Mouse (Mus musculus): ENCODE results near the gene Gm28038. TPM values are rescaled to one million over a fixed set of nuclear protein-coding genes. Genes with fewer than 3 reads are reported as not detected.

Gene Gm28038
- polyA plus RNA-seq, 1 experiment from 2014 or later: not detected

GRCm38 (mm10) chr2:30247036-30247435 is 33.8 kb upstream of the Gm28038 start:
- no peaks in the 10 kb centered on the region for H3K9me3 ChIP-seq (replicated peaks)
- peaks cover 34% of the 10 kb centered on the region for H3K4me1 ChIP-seq
- peaks cover 57% of the 10 kb centered on the region for H3K36me3 ChIP-seq
- no peak for ATAC-seq (ENCODE audit: low FRiP score)
- H3K4me3 ChIP-seq (replicated peaks): no peak overlapping the region
- H3K9ac ChIP-seq (replicated peaks): no peak overlapping the region
- no peak overlapping the region for H3K4me2 ChIP-seq
- no peaks in the 10 kb centered on the region for H3K27me3 ChIP-seq (replicated peaks)
- 94% methylated on average over 5 of the region's 5 CpGs for WGBS
- no peak overlapping the region for H3K27ac ChIP-seq (replicated peaks)

- Histone ChIP-seq H3K36me3 (peaks cover 51% of the 10 kb centered on the region), H3K27ac (replicated peaks) (no peak overlapping the region), H3K9ac (replicated peaks) (no peak overlapping the region), H3K9me3 (replicated peaks) (no peaks in the 10 kb centered on the region), H3K4me3 (replicated peaks) (no peak overlapping the region), H3K4me2 (no peak overlapping the region), H3K27me3 (replicated peaks) (no peaks in the 10 kb centered on the region), H3K4me1 (peaks cover 29% of the 10 kb centered on the region)
- ATAC-seq (ENCODE audit: low FRiP score): no peak
- WGBS: 69% methylated on average over 4 of the region's 4 CpGs
These were observed 33.2 kb upstream of the Gm28038 start for GRCm38 (mm10) chr2:30247681-30248080.

- Histone ChIP-seq H3K4me3 (replicated peaks) (no peak overlapping the region), H3K4me1 (peaks cover 20% of the 10 kb centered on the region; the same call in 1 of the 2 replicates), H3K36me3 (peaks cover 41% of the 10 kb centered on the region), H3K27me3 (replicated peaks) (no peaks in the 10 kb centered on the region), H3K4me2 (no peak overlapping the region), H3K9me3 (replicated peaks) (no peaks in the 10 kb centered on the region), H3K27ac (replicated peaks) (no peak overlapping the region), H3K9ac (replicated peaks) (no peak overlapping the region)
- ATAC-seq (ENCODE audit: low FRiP score): no peak
- WGBS: 91% methylated on average over 3 of the region's 3 CpGs
These were observed 31.7 kb upstream of the Gm28038 start for GRCm38 (mm10) chr2:30249182-30249581.

GRCm38 (mm10) chr2:30250166-30251128 is 30.4 kb upstream of the Gm28038 start:
- Histone ChIP-seq H3K4me1 (peaks cover 20% of the 10 kb centered on the region; the same call in 1 of the 2 replicates), H3K4me3 (replicated peaks) (no peak overlapping the region), H3K36me3 (peaks cover 43% of the 10 kb centered on the region), H3K9me3 (replicated peaks) (no peaks in the 10 kb centered on the region), H3K27ac (replicated peaks) (no peak overlapping the region), H3K4me2 (no peak overlapping the region), H3K9ac (replicated peaks) (no peak overlapping the region), H3K27me3 (replicated peaks) (no peaks in the 10 kb centered on the region)
- ATAC-seq (ENCODE audit: low FRiP score): no peak
- 85% methylated on average over 10 of the region's 10 CpGs for WGBS

GRCm38 (mm10) chr2:30251417-30252104 is 29.3 kb upstream of the Gm28038 start:
- no peak for ATAC-seq (ENCODE audit: low FRiP score)
- H3K36me3 ChIP-seq: peaks cover 48% of the 10 kb centered on the region
- no peak overlapping the region for H3K9ac ChIP-seq (replicated peaks)
- no peaks in the 10 kb centered on the region for H3K9me3 ChIP-seq (replicated peaks)
- H3K4me1 ChIP-seq: peaks cover 20% of the 10 kb centered on the region; the same call in 1 of the 2 replicates
- H3K4me2 ChIP-seq: no peak overlapping the region
- H3K27ac ChIP-seq (replicated peaks): no peak overlapping the region
- WGBS: 75% methylated on average over 5 of the region's 5 CpGs
- H3K27me3 ChIP-seq (replicated peaks): no peaks in the 10 kb centered on the region
- no peak overlapping the region for H3K4me3 ChIP-seq (replicated peaks)

GRCm38 (mm10) chr2:30252521-30252920 is 28.3 kb upstream of the Gm28038 start:
- no peak overlapping the region for H3K27ac ChIP-seq (replicated peaks)
- H3K27me3 ChIP-seq (replicated peaks): no peaks in the 10 kb centered on the region
- H3K36me3 ChIP-seq: peaks cover 58% of the 10 kb centered on the region
- ATAC-seq (ENCODE audit: low FRiP score): no peak
- H3K4me1 ChIP-seq: peaks cover 16% of the 10 kb centered on the region; the same call in 1 of the 2 replicates
- no peak overlapping the region for H3K4me2 ChIP-seq
- WGBS: 82% methylated on average over 3 of the region's 3 CpGs
- no peak overlapping the region for H3K9ac ChIP-seq (replicated peaks)
- H3K9me3 ChIP-seq (replicated peaks): no peaks in the 10 kb centered on the region
- no peak overlapping the region for H3K4me3 ChIP-seq (replicated peaks)

GRCm38 (mm10) chr2:30253809-30254208 is 27.0 kb upstream of the Gm28038 start:
- no peak overlapping the region for H3K9ac ChIP-seq (replicated peaks)
- 84% methylated on average over 5 of the region's 5 CpGs for WGBS
- H3K4me3 ChIP-seq (replicated peaks): no peak overlapping the region
- H3K27ac ChIP-seq (replicated peaks): no peak overlapping the region
- peaks cover 64% of the 10 kb centered on the region for H3K36me3 ChIP-seq
- no peaks in the 10 kb centered on the region for H3K9me3 ChIP-seq (replicated peaks)
- H3K27me3 ChIP-seq (replicated peaks): no peaks in the 10 kb centered on the region
- no peak for ATAC-seq (ENCODE audit: low FRiP score)
- H3K4me1 ChIP-seq: peaks cover 22% of the 10 kb centered on the region; the same call in 1 of the 2 replicates
- no peak overlapping the region for H3K4me2 ChIP-seq

GRCm38 (mm10) chr2:30255631-30256395 is 25.0 kb upstream of the Gm28038 start:
- H3K27ac ChIP-seq (replicated peaks): no peak overlapping the region
- ATAC-seq (ENCODE audit: low FRiP score): no peak
- H3K9ac ChIP-seq (replicated peaks): no peak overlapping the region
- peaks cover 69% of the 10 kb centered on the region for H3K36me3 ChIP-seq
- no peaks in the 10 kb centered on the region for H3K27me3 ChIP-seq (replicated peaks)
- H3K4me1 ChIP-seq: peaks cover 22% of the 10 kb centered on the region; the same call in 1 of the 2 replicates
- no peak overlapping the region for H3K4me3 ChIP-seq (replicated peaks)
- WGBS: 97% methylated on average over 42 of the region's 42 CpGs
- H3K4me2 ChIP-seq: no peak overlapping the region
- no peaks in the 10 kb centered on the region for H3K9me3 ChIP-seq (replicated peaks)

GRCm38 (mm10) chr2:30256616-30257350 is 24.1 kb upstream of the Gm28038 start:
- WGBS: 96% methylated on average over 30 of the region's 30 CpGs
- no peaks in the 10 kb centered on the region for H3K27me3 ChIP-seq (replicated peaks)
- no peak overlapping the region for H3K4me3 ChIP-seq (replicated peaks)
- H3K9ac ChIP-seq (replicated peaks): no peak overlapping the region
- peaks cover 19% of the 10 kb centered on the region; the same call in 1 of the 2 replicates for H3K4me1 ChIP-seq
- no peak overlapping the region for H3K4me2 ChIP-seq
- no peaks in the 10 kb centered on the region for H3K9me3 ChIP-seq (replicated peaks)
- H3K27ac ChIP-seq (replicated peaks): no peak overlapping the region
- peaks cover 73% of the 10 kb centered on the region for H3K36me3 ChIP-seq
- ATAC-seq (ENCODE audit: low FRiP score): no peak

GRCm38 (mm10) chr2:30257699-30258460 is 23.0 kb upstream of the Gm28038 start:
- H3K4me2 ChIP-seq: no peak overlapping the region
- WGBS: 89% methylated on average over 7 of the region's 7 CpGs
- no peaks in the 10 kb centered on the region for H3K9me3 ChIP-seq (replicated peaks)
- H3K4me3 ChIP-seq (replicated peaks): no peak overlapping the region
- no peaks in the 10 kb centered on the region for H3K27me3 ChIP-seq (replicated peaks)
- no peak overlapping the region for H3K27ac ChIP-seq (replicated peaks)
- H3K4me1 ChIP-seq: peaks cover 24% of the 10 kb centered on the region; the same call in 1 of the 2 replicates
- peaks cover 81% of the 10 kb centered on the region for H3K36me3 ChIP-seq
- no peak overlapping the region for H3K9ac ChIP-seq (replicated peaks)
- no peak; the same call in 1 of the 2 replicates for ATAC-seq (ENCODE audit: low FRiP score)
